Mouse (Mus musculus): ENCODE data around the gene Cdc42ep1. TPM values are rescaled to one million over a fixed set of nuclear protein-coding genes. Genes with fewer than 3 reads are reported as not detected.

Gene Cdc42ep1
- polyA plus RNA-seq, 1 experiment from 2014 or later, result 41.5 TPM

GRCm38 (mm10) chr15:78806614-78807013, 35.8 kb upstream of the Cdc42ep1 start:
- peaks cover 47% of the 10 kb centered on the region for H3K4me1 ChIP-seq
- H3K9ac ChIP-seq, result no peak overlapping the region
- no peaks in the 10 kb centered on the region for H3K9me3 ChIP-seq (replicated peaks)
- no peak overlapping the region for H3K4me2 ChIP-seq (replicated peaks)
- 24% methylated on average over 2 of the region's 2 CpGs for WGBS
- no peak overlapping the region for H3K4me3 ChIP-seq (replicated peaks)
- no peak for ATAC-seq (ENCODE audit: insufficient number of reproducible peaks, low FRiP score, low TSS enrichment, low read depth)
- no peaks in the 10 kb centered on the region for H3K36me3 ChIP-seq
- H3K27me3 ChIP-seq, result peaks cover 17% of the 10 kb centered on the region
- H3K27ac ChIP-seq (replicated peaks), result no peak overlapping the region

- 54% methylated on average over 3 of the region's 3 CpGs for WGBS
- H3K4me2 ChIP-seq (replicated peaks), result no peak overlapping the region
- H3K27me3 ChIP-seq, result peaks cover 15% of the 10 kb centered on the region
- no peak for ATAC-seq (ENCODE audit: insufficient number of reproducible peaks, low FRiP score, low TSS enrichment, low read depth)
- H3K9me3 ChIP-seq (replicated peaks), result no peaks in the 10 kb centered on the region
- H3K9ac ChIP-seq, result no peak overlapping the region
- H3K36me3 ChIP-seq, result no peaks in the 10 kb centered on the region
- H3K4me3 ChIP-seq (replicated peaks), result no peak overlapping the region
- no peak overlapping the region for H3K27ac ChIP-seq (replicated peaks)
- peaks cover 43% of the 10 kb centered on the region for H3K4me1 ChIP-seq
Observed at GRCm38 (mm10) chr15:78807141-78807540, 35.3 kb upstream of the Cdc42ep1 start.

- no peaks in the 10 kb centered on the region for H3K27me3 ChIP-seq
- no peak overlapping the region for H3K27ac ChIP-seq (replicated peaks)
- 66% methylated on average over 2 of the region's 2 CpGs for WGBS
- ATAC-seq (ENCODE audit: insufficient number of reproducible peaks, low FRiP score, low TSS enrichment, low read depth), result no peak
- no peak overlapping the region for H3K4me2 ChIP-seq (replicated peaks)
- H3K4me3 ChIP-seq (replicated peaks), result no peak overlapping the region
- H3K9me3 ChIP-seq (replicated peaks), result no peaks in the 10 kb centered on the region
- no peak overlapping the region for H3K9ac ChIP-seq
- peaks cover 25% of the 10 kb centered on the region for H3K4me1 ChIP-seq
- no peaks in the 10 kb centered on the region for H3K36me3 ChIP-seq
Observed at GRCm38 (mm10) chr15:78808980-78809379, 33.4 kb upstream of the Cdc42ep1 start.

GRCm38 (mm10) chr15:78809739-78810138, 32.7 kb upstream of the Cdc42ep1 start:
- 45% methylated on average over 9 of the region's 9 CpGs for WGBS
- no peak overlapping the region for H3K4me3 ChIP-seq (replicated peaks)
- H3K4me1 ChIP-seq, result peaks cover 21% of the 10 kb centered on the region
- H3K27ac ChIP-seq (replicated peaks), result no peak overlapping the region
- no peaks in the 10 kb centered on the region for H3K36me3 ChIP-seq
- no peaks in the 10 kb centered on the region for H3K9me3 ChIP-seq (replicated peaks)
- H3K9ac ChIP-seq, result no peak overlapping the region
- ATAC-seq (ENCODE audit: insufficient number of reproducible peaks, low FRiP score, low TSS enrichment, low read depth), result no peak
- H3K27me3 ChIP-seq, result no peaks in the 10 kb centered on the region
- H3K4me2 ChIP-seq (replicated peaks), result no peak overlapping the region

GRCm38 (mm10) chr15:78810146-78810545, 32.3 kb upstream of the Cdc42ep1 start:
- H3K4me3 ChIP-seq (replicated peaks), result no peak overlapping the region
- no peaks in the 10 kb centered on the region for H3K27me3 ChIP-seq
- no peak overlapping the region for H3K9ac ChIP-seq
- H3K36me3 ChIP-seq, result no peaks in the 10 kb centered on the region
- H3K9me3 ChIP-seq (replicated peaks), result no peaks in the 10 kb centered on the region
- 61% methylated on average over 9 of the region's 9 CpGs for WGBS
- no peak for ATAC-seq (ENCODE audit: insufficient number of reproducible peaks, low FRiP score, low TSS enrichment, low read depth)
- H3K4me2 ChIP-seq (replicated peaks), result no peak overlapping the region
- H3K27ac ChIP-seq (replicated peaks), result no peak overlapping the region
- H3K4me1 ChIP-seq, result peaks cover 23% of the 10 kb centered on the region

- Histone ChIP-seq H3K9me3 (replicated peaks) (no peaks in the 10 kb centered on the region), H3K27ac (replicated peaks) (no peak overlapping the region), H3K4me1 (peaks cover 20% of the 10 kb centered on the region), H3K9ac (no peak overlapping the region), H3K4me2 (replicated peaks) (no peak overlapping the region), H3K4me3 (replicated peaks) (no peak overlapping the region), H3K27me3 (no peaks in the 10 kb centered on the region), H3K36me3 (no peaks in the 10 kb centered on the region)
- no peak for ATAC-seq (ENCODE audit: insufficient number of reproducible peaks, low FRiP score, low TSS enrichment, low read depth)
- WGBS, result 91% methylated on average over 4 of the region's 4 CpGs
Observed at GRCm38 (mm10) chr15:78813603-78814002, 28.8 kb upstream of the Cdc42ep1 start.

GRCm38 (mm10) chr15:78815314-78816073, 26.9 kb upstream of the Cdc42ep1 start:
- Histone ChIP-seq H3K9ac (no peak overlapping the region), H3K4me1 (peaks cover 10% of the 10 kb centered on the region; the same call in 1 of the 2 replicates), H3K27ac (replicated peaks) (0 out of 2 replicates have a peak overlapping the region, but pooled peaks have one; percentile 19), H3K9me3 (replicated peaks) (no peaks in the 10 kb centered on the region), H3K4me2 (replicated peaks) (no peak overlapping the region), H3K36me3 (no peaks in the 10 kb centered on the region), H3K27me3 (no peaks in the 10 kb centered on the region; the same call in 1 of the 2 replicates), H3K4me3 (replicated peaks) (no peak overlapping the region)
- 45% methylated on average over 11 of the region's 11 CpGs for WGBS
- peak; percentile 63; the same call in 1 of the 2 replicates for ATAC-seq (ENCODE audit: insufficient number of reproducible peaks, low FRiP score, low TSS enrichment, low read depth)

GRCm38 (mm10) chr15:78816074-78816391, 26.4 kb upstream of the Cdc42ep1 start:
- 64% methylated on average over 6 of the region's 6 CpGs for WGBS
- Histone ChIP-seq H3K9me3 (replicated peaks) (no peaks in the 10 kb centered on the region), H3K36me3 (no peaks in the 10 kb centered on the region), H3K27me3 (no peaks in the 10 kb centered on the region; the same call in none of the 2 replicates), H3K27ac (replicated peaks) (0 out of 2 replicates have a peak overlapping the region, but pooled peaks have one; percentile 19), H3K4me3 (replicated peaks) (no peak overlapping the region), H3K4me2 (replicated peaks) (no peak overlapping the region), H3K4me1 (peaks cover 10% of the 10 kb centered on the region; the same call in 1 of the 2 replicates), H3K9ac (no peak overlapping the region)
- no peak for ATAC-seq (ENCODE audit: insufficient number of reproducible peaks, low FRiP score, low TSS enrichment, low read depth)

- no peaks in the 10 kb centered on the region for H3K36me3 ChIP-seq
- no peak overlapping the region for H3K4me3 ChIP-seq (replicated peaks)
- peaks cover 21% of the 10 kb centered on the region for H3K4me1 ChIP-seq
- no peaks in the 10 kb centered on the region for H3K27me3 ChIP-seq
- no peak overlapping the region for H3K9ac ChIP-seq
- no peak overlapping the region for H3K27ac ChIP-seq (replicated peaks)
- WGBS, result 18% methylated on average over 28 of the region's 28 CpGs
- H3K4me2 ChIP-seq (replicated peaks), result no peak overlapping the region
- H3K9me3 ChIP-seq (replicated peaks), result no peaks in the 10 kb centered on the region
- peak; percentile 71; the same call in 1 of the 2 replicates for ATAC-seq (ENCODE audit: insufficient number of reproducible peaks, low FRiP score, low TSS enrichment, low read depth)
Observed at GRCm38 (mm10) chr15:78826213-78827204, 15.9 kb upstream of the Cdc42ep1 start.

GRCm38 (mm10) chr15:78828315-78828714, 14.1 kb upstream of the Cdc42ep1 start:
- H3K4me2 ChIP-seq (replicated peaks), result no peak overlapping the region
- H3K27me3 ChIP-seq, result no peaks in the 10 kb centered on the region
- no peaks in the 10 kb centered on the region for H3K9me3 ChIP-seq (replicated peaks)
- H3K9ac ChIP-seq, result no peak overlapping the region
- H3K4me3 ChIP-seq (replicated peaks), result no peak overlapping the region
- no peak overlapping the region for H3K27ac ChIP-seq (replicated peaks)
- WGBS, result 16% methylated on average over 5 of the region's 5 CpGs
- H3K36me3 ChIP-seq, result no peaks in the 10 kb centered on the region
- ATAC-seq (ENCODE audit: insufficient number of reproducible peaks, low FRiP score, low TSS enrichment, low read depth), result no peak
- H3K4me1 ChIP-seq, result peaks cover 39% of the 10 kb centered on the region

- H3K27me3 ChIP-seq, result no peaks in the 10 kb centered on the region
- peaks cover 52% of the 10 kb centered on the region for H3K4me1 ChIP-seq
- ATAC-seq (ENCODE audit: insufficient number of reproducible peaks, low FRiP score, low TSS enrichment, low read depth), result no peak
- no peak overlapping the region for H3K4me3 ChIP-seq (replicated peaks)
- no peaks in the 10 kb centered on the region for H3K9me3 ChIP-seq (replicated peaks)
- no peak overlapping the region for H3K4me2 ChIP-seq (replicated peaks)
- H3K36me3 ChIP-seq, result no peaks in the 10 kb centered on the region
- WGBS, result 89% methylated on average over 1 of the region's 1 CpGs
- no peak overlapping the region for H3K9ac ChIP-seq
- H3K27ac ChIP-seq (replicated peaks), result no peak overlapping the region
Observed at GRCm38 (mm10) chr15:78829636-78830035, 12.8 kb upstream of the Cdc42ep1 start.
